Mouse (Mus musculus) thymus, postnatal 14 days (tissue): Measurements from ENCODE around the gene Atxn2.
A peak's percentile ranks its signal among the peaks of the same experiment; 100 is the strongest.
"Not testable (repeated sequence)": the region's sequence is repeated elsewhere in the genome, so short reads cannot be mapped to it uniquely, and the experiment has no call there.

Experiments used
- DNase-seq: peaks from one replicate; pipeline ENCODE4 v3.0.0; 2021

Gene Atxn2

DNA sequence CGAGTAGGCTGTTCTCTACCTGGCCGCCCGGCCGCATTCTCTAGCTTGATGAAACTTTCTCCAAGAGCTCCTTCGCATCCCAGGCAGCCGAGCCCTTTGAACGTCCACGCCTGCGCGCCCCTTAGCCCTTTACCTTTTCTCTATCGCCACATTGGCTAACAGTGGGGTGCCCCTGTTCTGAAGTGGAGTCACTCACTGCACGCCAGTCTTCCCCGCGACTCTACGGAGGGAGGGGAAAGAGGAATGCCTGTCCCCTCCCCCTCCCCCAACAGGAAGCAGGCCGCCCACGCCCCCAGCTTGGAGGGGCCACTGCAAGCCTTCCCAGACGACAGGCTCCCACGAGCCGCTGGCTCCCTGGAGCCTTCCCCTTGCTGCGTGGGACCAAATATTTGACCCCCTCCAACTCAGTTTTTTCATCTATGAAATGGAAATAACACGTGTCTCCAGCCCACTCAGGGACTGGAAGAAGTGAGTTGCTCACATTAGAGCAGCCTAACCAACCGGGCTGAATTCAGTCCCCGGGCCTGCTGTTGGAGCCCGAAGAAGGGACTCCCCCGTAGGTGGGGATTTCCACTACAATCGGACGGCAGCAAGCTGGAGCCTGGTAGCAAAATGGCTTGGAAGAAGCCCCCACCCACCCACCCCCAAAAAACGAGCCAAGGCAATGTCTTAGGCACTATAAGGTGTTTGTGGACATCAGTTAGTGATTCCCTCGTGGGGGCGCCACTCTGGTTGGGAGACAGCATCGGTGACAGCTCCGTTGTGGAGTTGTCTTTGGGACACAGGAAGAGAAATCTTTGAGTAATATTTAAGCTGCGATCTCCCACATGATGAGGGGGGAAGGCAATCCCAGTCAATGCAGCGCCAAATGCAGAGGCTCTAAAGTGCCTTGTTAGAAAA, 126.6 kb downstream of the Atxn2 start, which contains the start of gene Sh2b3:
Sh2b3 (minus strand) TSS at position 206 of the 900 bp plus-strand sequence.
- DNase-seq, result peak; percentile 77

DNA sequence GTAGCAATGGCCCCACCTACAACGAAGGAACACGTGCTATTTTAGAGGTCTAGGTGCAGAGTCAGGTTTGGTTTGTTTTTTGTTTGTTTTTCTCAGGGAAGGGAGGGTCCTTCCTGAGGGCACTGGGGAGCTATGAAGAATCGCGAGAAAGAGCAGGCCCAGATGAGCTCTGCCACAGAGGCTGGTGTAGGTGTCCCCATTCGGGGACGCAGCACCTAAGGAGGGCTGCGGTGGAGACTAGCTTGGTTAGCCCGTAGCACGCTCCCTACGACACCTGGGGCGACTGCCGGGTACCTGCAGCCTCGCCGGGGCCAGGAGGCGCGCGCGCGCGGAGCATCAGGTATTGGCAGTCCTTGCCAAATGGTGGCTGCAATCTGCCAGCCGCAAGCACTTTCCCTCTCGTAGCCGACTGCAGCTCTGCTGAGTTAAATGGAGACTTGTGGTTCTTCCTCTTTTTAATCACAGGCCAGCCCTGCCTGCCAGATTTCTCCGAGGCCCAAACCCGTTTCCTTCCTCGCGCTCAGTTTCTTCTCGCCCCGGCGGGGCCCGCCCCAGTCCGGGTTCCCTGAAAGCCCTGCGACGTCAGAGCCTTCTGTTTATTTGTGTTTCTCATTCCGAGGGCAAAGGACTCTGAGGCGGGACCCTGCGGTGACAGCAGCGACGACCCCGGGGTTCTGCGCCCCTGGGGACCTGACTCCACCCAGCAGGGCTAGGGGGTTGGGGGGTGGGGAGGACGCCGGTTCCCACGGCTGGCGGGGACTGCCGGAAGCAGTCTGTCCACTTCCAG, 127.4 kb downstream of the Atxn2 start:
- DNase-seq, result peak; percentile 57

GRCm38 (mm10) chr5:121839128-121839473, 128.0 kb downstream of the Atxn2 start:
- peak; percentile 4 for DNase-seq

- no peak for DNase-seq
These were observed 130.4 kb downstream of the Atxn2 start for GRCm38 (mm10) chr5:121841516-121841915.

DNA sequence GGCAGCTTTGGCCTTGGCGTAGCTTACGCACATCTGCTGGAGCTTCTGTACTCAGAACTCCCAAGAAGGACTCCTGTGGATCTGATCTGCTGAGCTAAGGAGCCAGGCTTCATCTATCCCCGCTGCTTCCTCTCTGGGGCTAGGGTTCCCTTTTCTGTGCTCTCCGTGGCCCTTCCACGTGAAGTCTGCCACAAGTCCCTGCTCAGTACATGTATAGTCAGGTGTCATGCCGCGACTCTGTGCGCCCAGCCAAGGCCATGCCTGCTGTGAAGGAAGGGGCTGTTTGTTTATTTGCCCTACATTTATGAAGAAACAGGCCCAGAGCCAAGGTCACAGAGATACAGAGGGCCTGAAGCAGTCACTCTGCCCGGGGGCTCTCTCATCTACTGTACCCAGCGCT, 130.8 kb downstream of the Atxn2 start:
- no peak for DNase-seq

DNA sequence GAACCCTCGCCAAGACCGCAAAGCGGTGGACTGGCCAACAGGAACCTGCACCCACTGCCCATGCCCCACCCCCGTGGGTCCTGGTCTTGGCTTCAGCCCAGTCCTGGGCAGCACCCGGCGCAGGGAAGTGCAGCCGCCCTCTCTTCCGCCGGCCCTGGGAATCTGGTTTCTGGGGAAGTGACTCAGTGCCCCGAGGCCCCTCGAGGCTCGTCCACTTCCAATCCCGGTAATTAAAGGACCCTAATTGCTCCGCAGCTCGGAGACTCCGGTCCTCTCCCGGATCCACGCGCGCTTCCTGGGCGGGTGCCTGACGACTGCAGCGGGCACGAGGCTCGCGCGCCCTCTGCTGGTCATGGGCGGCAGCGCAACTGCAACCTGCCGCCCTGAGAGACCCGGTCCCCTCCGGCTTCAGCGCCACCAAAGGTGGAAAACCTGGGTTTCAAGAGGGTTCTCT, 131.6 kb downstream of the Atxn2 start:
- peak; percentile 89 for DNase-seq

GRCm38 (mm10) chr5:121843138-121843905, 132.2 kb downstream of the Atxn2 start:
- no peak for DNase-seq

GRCm38 (mm10) chr5:121845361-121845760, 134.2 kb downstream of the Atxn2 start:
- no peak for DNase-seq

DNA sequence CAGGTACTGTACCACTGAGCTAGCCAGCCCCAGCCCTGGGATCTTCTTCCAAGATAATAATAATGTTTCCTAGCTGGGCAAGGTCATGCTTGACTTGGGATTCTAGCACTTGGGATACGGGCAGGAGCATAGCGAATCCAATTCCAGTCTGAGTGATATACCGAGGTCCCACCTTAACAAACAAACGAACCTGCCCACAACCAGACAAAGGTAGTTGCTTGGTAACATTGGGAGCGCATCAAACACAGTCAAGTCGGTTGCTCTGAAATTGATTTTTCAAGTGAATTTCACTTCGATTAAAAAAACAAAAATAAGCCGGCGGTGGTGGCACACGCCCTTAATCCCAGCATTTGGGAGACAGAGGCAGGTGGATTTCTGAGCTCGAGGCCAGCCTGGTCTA, 135.2 kb downstream of the Atxn2 start:
- DNase-seq, result no peak

GRCm38 (mm10) chr5:121847269-121847668, 136.1 kb downstream of the Atxn2 start:
- DNase-seq, result not testable (repeated sequence)

- peak; percentile 56 for DNase-seq
These were observed 136.9 kb downstream of the Atxn2 start for GRCm38 (mm10) chr5:121848035-121848519.

DNA sequence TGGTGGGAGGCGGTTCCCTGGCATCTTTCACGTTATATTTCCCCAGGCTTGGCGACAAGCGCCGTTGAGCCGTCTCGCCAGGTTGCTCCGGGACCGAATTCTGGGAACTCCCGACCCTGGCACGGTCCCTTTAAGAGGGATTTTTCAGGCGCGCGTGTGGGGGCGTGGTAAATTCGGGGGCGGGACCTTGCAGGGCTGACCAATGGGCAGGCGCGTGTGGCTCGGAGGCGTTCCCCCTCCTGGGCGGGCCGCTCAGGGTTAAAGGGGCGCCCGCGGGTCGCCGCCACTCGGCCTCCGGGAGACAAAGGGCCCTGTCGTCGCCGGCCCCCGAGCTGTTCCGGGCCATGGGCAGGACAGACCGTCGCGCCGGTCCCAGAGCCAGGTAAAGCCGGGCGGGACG, 137.6 kb downstream of the Atxn2 start, which contains the start of gene Pheta1:
Pheta1 (plus strand) TSS at position 242 of the 400 bp plus-strand sequence.
- DNase-seq, result peak; percentile 94

DNA sequence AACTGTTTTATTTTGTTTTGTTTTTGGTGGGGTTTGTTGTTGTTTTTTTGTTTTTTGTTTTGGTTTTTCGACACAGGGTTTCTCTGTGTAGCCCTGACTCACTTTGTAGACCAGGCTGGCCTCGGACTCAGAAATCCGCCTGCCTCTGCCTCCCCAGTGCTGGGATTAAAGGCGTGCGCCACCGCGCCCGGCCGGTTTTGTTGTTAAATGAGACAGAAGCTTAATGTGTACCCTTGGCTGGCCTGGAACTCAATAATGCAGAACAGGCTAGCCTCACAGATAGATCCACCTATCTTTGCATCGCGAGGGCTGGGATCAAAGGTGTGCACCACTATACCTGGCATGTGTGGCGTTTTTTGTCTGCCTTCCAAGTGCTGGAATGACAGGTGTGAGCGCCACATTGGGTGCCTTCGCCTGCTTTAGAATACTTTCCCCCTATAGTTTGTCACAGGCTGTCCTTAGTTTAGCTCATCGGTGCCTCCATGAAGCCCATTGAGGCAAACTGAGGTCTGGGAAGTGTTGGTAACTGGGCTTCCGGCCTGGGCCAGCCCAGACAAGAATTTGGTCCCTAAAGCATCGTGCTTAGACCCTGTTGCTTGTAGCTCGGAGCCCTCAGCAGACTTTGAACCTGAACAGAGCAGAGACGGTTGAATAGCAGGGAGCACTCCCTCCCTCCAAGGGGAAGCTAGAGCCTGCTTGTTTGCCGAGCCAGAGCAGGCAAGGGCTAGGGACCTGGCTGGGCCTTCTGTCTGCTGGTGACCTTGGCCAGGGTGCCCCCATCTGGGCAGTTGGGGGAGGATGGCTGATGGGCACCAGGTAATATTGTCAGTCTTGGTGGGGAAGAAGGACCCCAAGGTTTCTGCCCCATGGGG, 138.6 kb downstream of the Atxn2 start:
- DNase-seq, result no peak

DNA sequence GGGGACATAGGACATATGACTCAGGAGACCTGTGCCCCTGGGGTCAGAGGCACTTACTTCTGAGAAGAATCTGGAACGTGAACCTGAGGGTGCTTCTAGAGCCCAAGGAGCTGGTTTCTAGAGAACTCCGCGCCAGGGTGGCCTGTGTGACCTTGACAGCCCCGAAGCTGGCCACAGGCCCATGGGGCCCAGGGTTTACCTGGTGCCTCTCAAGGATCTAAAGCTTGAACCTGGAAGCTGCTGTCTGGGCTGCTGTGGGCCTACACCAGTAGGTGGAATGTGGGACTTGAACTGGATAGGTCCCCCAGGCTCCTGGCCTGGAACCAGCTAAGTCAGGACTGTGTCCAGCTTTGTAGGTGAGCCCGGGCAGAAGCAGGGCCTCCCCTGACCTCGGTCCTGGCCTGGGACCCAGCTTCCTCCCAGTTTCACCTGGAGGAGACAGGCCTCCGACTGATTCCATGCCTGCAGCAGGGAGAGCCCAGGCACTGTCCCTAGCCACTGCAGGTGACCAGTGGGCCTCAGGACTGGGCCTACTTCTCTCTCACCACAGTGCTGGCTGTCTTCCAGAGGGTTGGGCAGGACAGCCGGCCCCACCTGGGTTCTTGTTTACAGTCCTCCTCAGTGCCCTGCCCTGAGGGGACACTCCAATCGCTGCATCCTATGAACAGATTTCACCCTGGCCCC, 142.4 kb downstream of the Atxn2 start:
- no peak for DNase-seq

DNA sequence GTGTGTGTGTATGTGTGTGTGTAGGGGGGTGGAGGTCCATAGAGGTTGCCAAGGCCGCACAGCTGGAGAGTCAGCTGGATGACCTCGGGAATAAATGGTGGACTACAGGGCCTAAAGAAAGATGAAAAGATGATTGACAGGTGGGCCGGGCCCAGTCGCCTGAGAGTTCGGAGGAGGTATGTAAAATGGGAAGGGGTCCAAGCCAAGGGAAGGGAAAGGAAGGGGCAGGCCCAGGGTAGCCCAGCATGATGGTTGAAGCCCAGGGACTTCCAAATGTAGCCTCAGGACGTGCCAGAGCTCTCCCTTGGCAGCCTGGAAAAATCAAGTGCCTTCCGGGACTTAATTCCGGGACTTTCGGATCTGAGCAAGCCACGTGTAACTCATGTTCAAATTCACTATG, 143.6 kb downstream of the Atxn2 start:
- no peak for DNase-seq

GRCm38 (mm10) chr5:121856740-121857139, 145.6 kb downstream of the Atxn2 start:
- DNase-seq, result no peak

DNA sequence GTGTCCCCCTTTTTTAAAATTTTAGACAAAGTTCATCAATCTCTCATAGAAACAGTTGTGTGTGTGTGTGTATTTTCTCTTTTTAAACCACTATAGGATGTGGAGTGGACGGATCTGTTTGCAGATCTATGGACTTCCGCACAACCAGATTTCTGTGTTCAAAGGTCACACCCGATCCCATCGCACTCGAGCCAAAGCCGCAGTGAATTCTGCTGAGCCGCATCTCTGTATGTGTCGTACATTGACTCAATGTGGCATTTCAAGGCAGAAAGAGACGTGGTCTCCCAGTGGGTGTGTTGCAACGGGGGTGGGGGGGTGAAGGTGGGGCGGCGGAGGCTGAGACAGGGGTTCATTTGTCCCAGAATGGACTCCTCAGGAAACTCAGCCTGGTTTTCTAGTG, 147.3 kb downstream of the Atxn2 start:
- DNase-seq, result no peak

DNA sequence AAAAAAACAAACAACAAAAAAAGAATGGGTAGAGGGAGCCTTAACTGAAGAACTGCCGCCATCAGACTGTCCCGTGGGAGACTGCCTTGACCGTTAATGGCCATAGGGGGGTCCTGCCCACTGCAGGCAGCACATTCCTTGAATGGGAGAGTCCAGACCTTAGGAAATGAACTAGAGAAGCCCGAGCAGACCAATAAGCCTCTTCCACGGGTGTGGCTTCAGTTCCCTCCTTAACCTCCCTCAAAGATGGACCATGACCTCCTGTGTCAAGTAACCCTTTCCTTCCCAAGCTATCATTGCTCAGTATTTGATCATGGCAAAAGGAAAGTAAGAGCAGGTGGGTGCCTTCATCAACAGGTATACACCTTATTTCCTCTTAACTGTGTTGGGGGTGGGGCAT, 150.8 kb downstream of the Atxn2 start:
- DNase-seq, result no peak

DNA sequence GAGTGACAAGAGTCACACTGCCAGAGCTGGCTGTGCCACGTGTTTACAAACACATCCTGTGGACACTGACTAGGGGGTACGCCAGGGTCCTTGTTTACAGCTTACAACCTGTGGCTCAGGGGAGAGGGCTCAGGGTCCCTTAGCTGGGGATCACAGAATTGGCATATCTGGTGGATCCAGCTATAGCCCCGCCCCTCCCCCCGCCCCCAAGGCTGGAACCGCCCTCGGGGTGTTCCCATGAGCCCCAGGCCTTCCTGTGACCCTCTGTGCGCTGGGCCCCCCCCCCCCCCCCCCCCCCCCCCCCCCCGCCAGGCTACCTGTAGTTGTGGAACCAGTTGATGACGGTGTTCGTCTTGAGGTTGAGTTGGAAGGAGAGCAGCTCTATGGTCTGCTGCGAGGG, 153.2 kb downstream of the Atxn2 start:
- no peak for DNase-seq
